Mouse (Mus musculus) MEL (cell line): ENCODE results near the gene Gm11111.

Experiments
- MAX ChIP-seq: IDR thresholded peaks from 2 replicates; pipeline ENCODE4 v1.6.1; 2011; ENCODE audit warnings: low read length, improper control_type of control experiment
- MYC ChIP-seq: IDR thresholded peaks from 2 replicates; pipeline ENCODE4 v1.6.1; 2011; ENCODE audit warnings: low read depth, mild to moderate bottlenecking, low read length, improper control_type of control experiment, moderate library complexity

- TF ChIP-seq MYC (no peak), MAX (no peak)
These were observed 8.8 kb downstream of the Gm11111 start for GRCm38 (mm10) chr5:98561301-98561700.
